Mouse (Mus musculus) stomach, embryonic 16.5 days (tissue): Measurements from ENCODE around the gene Ercc4. TPM values are rescaled to one million over a fixed set of nuclear protein-coding genes. Genes with fewer than 3 reads are reported as not detected.
A peak's percentile ranks its signal among the peaks of the same experiment; 100 is the strongest.

ENCODE experiments used
- ATAC-seq: fragments of 200-750 bp; cut with Nextera tagmentation; 2 replicates; pipeline ENCODE4 v1.8.0; 2017; ENCODE audit warnings: moderate number of reproducible peaks, moderate TSS enrichment; ENCODE audit not compliant: insufficient read depth, low FRiP score
- H3K27ac ChIP-seq: fragments of 300-500 bp; sonication (generic); 2 replicates; pipeline ENCODE4 v1.5.1; 2014; ENCODE audit warnings: low read length
- H3K27me3 ChIP-seq: fragments of 300-500 bp; sonication (generic); 2 replicates; pipeline ENCODE4 v1.6.1; 2014; ENCODE audit warnings: low read length, control low read depth, mixed read lengths; ENCODE audit not compliant: control insufficient read depth, insufficient read depth
- H3K36me3 ChIP-seq: fragments of 300-500 bp; sonication (generic); 2 replicates; pipeline ENCODE4 v1.6.1; 2014; ENCODE audit warnings: low read length; ENCODE audit not compliant: control insufficient read depth, insufficient read depth
- H3K4me1 ChIP-seq: fragments of 300-500 bp; sonication (generic); 2 replicates; pipeline ENCODE4 v1.6.1; 2014; ENCODE audit warnings: low read length, control low read depth, mixed read lengths; ENCODE audit not compliant: control insufficient read depth, insufficient read depth
- H3K4me2 ChIP-seq: fragments of 300-500 bp; sonication (generic); 2 replicates; pipeline ENCODE4 v1.6.1; 2014; ENCODE audit warnings: low read depth, low read length, mixed read lengths
- H3K4me3 ChIP-seq: fragments of 300-500 bp; sonication (generic); replicated peaks from 2 replicates; pipeline ENCODE4 v1.5.1; 2014; ENCODE audit warnings: mild to moderate bottlenecking, low read length
- H3K9ac ChIP-seq: fragments of 300-500 bp; sonication (generic); 2 replicates; pipeline ENCODE4 v1.6.1; 2014; ENCODE audit warnings: low read length
- H3K9me3 ChIP-seq: fragments of 300-500 bp; sonication (generic); replicated peaks from 2 replicates; pipeline ENCODE4 v1.6.1; 2016; ENCODE audit warnings: low read length, control low read depth; ENCODE audit not compliant: control insufficient read depth
- WGBS: fragments of 180-500 bp; shearing (Covaris S2); extraction: QIAGEN DNeasy Blood & Tissue Kit; methylation state at CpG from one replicate; pipeline ENCODE4 v1.1.7; 2014; 5-methylcytosine and 5-hydroxymethylcytosine counted together
- polyA plus RNA-seq: library from polyadenylated mRNA; unstranded; fragments of >200 nt; fragmentation: Nextera tagmentation; extraction: Ambion mirVana; gene quantifications from 2 replicates; pipeline ENCODE4 v1.2.1, GENCODE M21; 2015

Ercc4 gene
- polyA plus RNA-seq, 1 experiment from 2014 or later: 12.2 TPM

DNA sequence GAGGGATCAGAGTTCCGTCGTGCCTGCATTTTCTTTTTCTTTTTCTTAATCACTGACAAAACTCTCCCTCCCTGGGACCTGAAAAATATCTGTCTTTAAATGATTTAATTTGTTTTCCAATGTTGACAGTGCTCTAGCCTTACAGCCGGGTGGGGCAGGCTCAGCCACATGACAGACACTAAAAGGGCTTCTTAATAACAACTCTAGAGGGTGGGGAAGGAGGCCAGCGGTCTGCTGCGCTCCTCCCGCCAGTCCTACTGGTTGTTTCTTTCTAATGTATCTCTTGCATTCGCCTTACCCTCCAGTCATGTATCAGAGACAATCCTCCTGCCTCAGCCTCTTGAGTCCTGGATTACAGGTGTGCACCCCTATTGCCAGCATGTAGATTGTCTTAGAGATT lies 34.4 kb downstream of the Ercc4 start:
- Histone ChIP-seq H3K4me2 (no peak overlapping the region), H3K4me1 (no peaks in the 10 kb centered on the region), H3K4me3 (no peak overlapping the region), H3K9ac (no peak overlapping the region), H3K27me3 (no peaks in the 10 kb centered on the region), H3K9me3 (no peaks in the 10 kb centered on the region), H3K27ac (no peak overlapping the region), H3K36me3 (peaks cover 7% of the 10 kb centered on the region)
- WGBS: 79% methylated on average over 7 of the region's 7 CpGs
- no peak for ATAC-seq

- no peak overlapping the region for H3K27ac ChIP-seq
- ATAC-seq: no peak
- 89% methylated on average over 10 of the region's 10 CpGs for WGBS
- H3K27me3 ChIP-seq: no peaks in the 10 kb centered on the region
- H3K36me3 ChIP-seq: peaks cover 7% of the 10 kb centered on the region
- no peaks in the 10 kb centered on the region for H3K9me3 ChIP-seq
- H3K9ac ChIP-seq: no peak overlapping the region
- H3K4me3 ChIP-seq: no peak overlapping the region
- H3K4me1 ChIP-seq: 0 out of 2 replicates have a peak, but pooled peaks cover 4% of the 10 kb centered on the region
- no peak overlapping the region for H3K4me2 ChIP-seq
Measured at GRCm38 (mm10) chr16:13144682-13145410, 35.4 kb downstream of the Ercc4 start.

DNA sequence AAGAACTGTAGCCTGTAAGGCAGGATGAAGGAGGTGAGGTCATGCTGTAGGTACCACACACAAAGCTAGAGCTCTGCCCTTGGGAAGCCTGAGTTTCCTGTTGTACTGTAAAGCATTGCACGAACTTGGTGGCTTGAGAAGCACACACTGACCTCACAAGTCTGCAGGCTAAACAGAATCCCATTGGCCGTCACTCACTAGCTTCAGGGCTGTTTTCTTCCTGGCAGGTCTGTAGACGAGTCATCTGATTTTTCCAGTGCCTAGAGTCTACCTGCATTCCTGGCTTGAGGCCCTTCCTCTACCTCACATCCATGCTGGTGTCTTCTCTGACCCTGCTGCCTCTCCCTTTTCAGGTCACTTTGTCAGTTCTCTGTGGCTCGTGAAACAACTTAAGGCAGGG lies 36.7 kb downstream of the Ercc4 start:
- 83% methylated on average over 4 of the region's 4 CpGs for WGBS
- Histone ChIP-seq H3K4me2 (no peak overlapping the region), H3K27ac (no peak overlapping the region), H3K36me3 (peaks cover 7% of the 10 kb centered on the region), H3K4me3 (no peak overlapping the region), H3K9me3 (no peaks in the 10 kb centered on the region), H3K4me1 (0 out of 2 replicates have a peak, but pooled peaks cover 4% of the 10 kb centered on the region), H3K27me3 (no peaks in the 10 kb centered on the region), H3K9ac (no peak overlapping the region)
- no peak for ATAC-seq

GRCm38 (mm10) chr16:13147810-13148555 lies 38.5 kb downstream of the Ercc4 start:
- H3K9ac ChIP-seq: no peak overlapping the region
- 83% methylated on average over 19 of the region's 19 CpGs for whole genome bisulfite sequencing
- no peak overlapping the region for H3K4me3 ChIP-seq
- H3K9me3 ChIP-seq: no peaks in the 10 kb centered on the region
- ATAC-seq: peak; percentile 29; the same call in 1 of the 2 replicates
- H3K27ac ChIP-seq: no peak overlapping the region
- peaks cover 7% of the 10 kb centered on the region for H3K36me3 ChIP-seq
- H3K4me1 ChIP-seq: 0 out of 2 replicates have a peak, but pooled peaks cover 4% of the 10 kb centered on the region
- H3K4me2 ChIP-seq: no peak overlapping the region
- no peaks in the 10 kb centered on the region for H3K27me3 ChIP-seq

GRCm38 (mm10) chr16:13149950-13150349 lies 40.5 kb downstream of the Ercc4 start:
- Histone ChIP-seq H3K4me2 (no peak overlapping the region), H3K27ac (no peak overlapping the region), H3K36me3 (peaks cover 5% of the 10 kb centered on the region; the same call in 1 of the 2 replicates), H3K4me1 (0 out of 2 replicates have a peak, but pooled peaks cover 4% of the 10 kb centered on the region), H3K27me3 (no peaks in the 10 kb centered on the region), H3K9ac (no peak overlapping the region), H3K4me3 (no peak overlapping the region), H3K9me3 (no peaks in the 10 kb centered on the region)
- 84% methylated on average over 8 of the region's 8 CpGs for WGBS
- no peak for ATAC-seq

DNA sequence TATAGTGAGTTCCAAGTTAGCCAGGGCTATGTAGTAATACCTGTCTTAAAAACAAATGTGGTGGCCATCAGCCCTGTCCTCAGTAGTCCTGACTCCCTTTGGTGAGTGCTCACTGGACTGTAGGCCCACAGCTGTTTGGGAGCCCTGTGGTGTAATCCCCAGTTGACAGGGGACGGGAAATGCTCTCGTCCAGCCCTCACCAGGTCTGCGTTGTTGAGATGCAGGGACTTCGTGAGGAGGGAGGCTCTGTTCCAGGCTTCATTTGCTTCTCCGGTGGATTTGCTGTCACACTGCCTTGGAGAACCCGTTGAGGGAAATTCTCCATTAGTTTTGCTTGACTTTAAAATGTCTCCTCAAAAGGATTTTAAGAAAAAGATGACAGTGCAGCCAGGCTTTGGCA lies 41.3 kb downstream of the Ercc4 start:
- no peak for ATAC-seq
- H3K9ac ChIP-seq: 0 out of 2 replicates have a peak overlapping the region, but pooled peaks have one; percentile 10
- H3K4me1 ChIP-seq: 0 out of 2 replicates have a peak, but pooled peaks cover 4% of the 10 kb centered on the region
- H3K27me3 ChIP-seq: no peaks in the 10 kb centered on the region
- no peak overlapping the region for H3K4me3 ChIP-seq
- 0 out of 2 replicates have a peak, but pooled peaks cover 3% of the 10 kb centered on the region for H3K36me3 ChIP-seq
- H3K9me3 ChIP-seq: no peaks in the 10 kb centered on the region
- H3K4me2 ChIP-seq: no peak overlapping the region
- WGBS: 82% methylated on average over 6 of the region's 6 CpGs
- no peak overlapping the region for H3K27ac ChIP-seq

DNA sequence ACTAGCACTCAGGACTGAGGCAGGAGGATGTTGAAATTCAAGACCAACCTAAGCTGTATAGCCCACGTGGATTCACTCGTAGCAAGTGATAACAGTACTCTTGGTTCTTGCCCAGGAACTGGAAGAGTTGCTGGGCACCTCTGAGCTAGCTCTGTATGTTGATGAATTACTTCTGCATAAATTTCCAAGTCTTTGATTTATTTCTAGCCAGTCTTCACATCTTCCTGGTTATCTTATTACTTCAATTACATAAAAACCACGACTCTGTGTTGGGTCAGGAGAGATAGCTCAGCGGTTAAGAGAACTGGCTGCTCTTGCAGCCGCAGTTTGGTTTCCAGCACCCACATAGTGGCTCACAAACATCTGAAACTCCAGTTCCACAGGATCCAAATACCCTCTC lies 43.0 kb downstream of the Ercc4 start:
- H3K9me3 ChIP-seq: no peaks in the 10 kb centered on the region
- WGBS: 78% methylated on average over 5 of the region's 5 CpGs
- no peaks in the 10 kb centered on the region for H3K27me3 ChIP-seq
- no peak for ATAC-seq
- 0 out of 2 replicates have a peak, but pooled peaks cover 3% of the 10 kb centered on the region for H3K36me3 ChIP-seq
- H3K4me2 ChIP-seq: no peak overlapping the region
- H3K9ac ChIP-seq: no peak overlapping the region
- H3K4me1 ChIP-seq: 0 out of 2 replicates have a peak, but pooled peaks cover 4% of the 10 kb centered on the region
- H3K4me3 ChIP-seq: no peak overlapping the region
- no peak overlapping the region for H3K27ac ChIP-seq

DNA sequence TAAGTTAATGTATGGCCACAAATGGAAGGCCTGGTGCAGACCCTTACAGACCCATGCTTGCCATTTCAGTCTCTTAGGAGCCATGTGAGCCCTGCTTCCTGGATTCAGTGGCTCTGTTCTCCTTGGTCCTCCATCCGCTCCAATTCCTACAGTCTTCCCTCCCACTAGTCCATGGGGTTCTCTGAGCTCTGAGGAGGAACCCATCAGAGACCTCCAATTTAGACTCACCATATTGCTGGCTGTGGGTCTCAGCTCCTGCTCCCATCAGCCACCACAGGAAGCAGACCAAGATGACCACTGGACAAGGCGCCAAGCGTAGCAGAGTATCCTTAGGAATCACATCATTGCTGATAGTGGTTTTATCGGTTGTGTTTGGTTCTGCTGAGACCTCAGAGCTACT lies 43.7 kb downstream of the Ercc4 start:
- Histone ChIP-seq H3K27ac (no peak overlapping the region), H3K4me2 (no peak overlapping the region), H3K4me3 (no peak overlapping the region), H3K4me1 (0 out of 2 replicates have a peak, but pooled peaks cover 4% of the 10 kb centered on the region), H3K9me3 (no peaks in the 10 kb centered on the region), H3K9ac (no peak overlapping the region), H3K27me3 (no peaks in the 10 kb centered on the region), H3K36me3 (0 out of 2 replicates have a peak, but pooled peaks cover 2% of the 10 kb centered on the region)
- 89% methylated on average over 4 of the region's 4 CpGs for WGBS
- ATAC-seq: no peak

GRCm38 (mm10) chr16:13154352-13154751 lies 44.9 kb downstream of the Ercc4 start:
- Histone ChIP-seq H3K36me3 (no peaks in the 10 kb centered on the region), H3K9ac (no peak overlapping the region), H3K27me3 (no peaks in the 10 kb centered on the region), H3K9me3 (no peaks in the 10 kb centered on the region), H3K27ac (no peak overlapping the region), H3K4me3 (no peak overlapping the region), H3K4me2 (no peak overlapping the region), H3K4me1 (0 out of 2 replicates have a peak, but pooled peaks cover under 1% of the 10 kb centered on the region)
- ATAC-seq: no peak
